Mouse (Mus musculus) thymus, adult 18-20 months (tissue): ENCODE results near the gene Syt8.

Source experiments
- DNase-seq, 2 experiments: peaks; one replicate each; pipeline ENCODE4 v3.0.0; 2022; ENCODE audit warnings: mixed read lengths in 2 of 2

The Syt8 gene

DNA sequence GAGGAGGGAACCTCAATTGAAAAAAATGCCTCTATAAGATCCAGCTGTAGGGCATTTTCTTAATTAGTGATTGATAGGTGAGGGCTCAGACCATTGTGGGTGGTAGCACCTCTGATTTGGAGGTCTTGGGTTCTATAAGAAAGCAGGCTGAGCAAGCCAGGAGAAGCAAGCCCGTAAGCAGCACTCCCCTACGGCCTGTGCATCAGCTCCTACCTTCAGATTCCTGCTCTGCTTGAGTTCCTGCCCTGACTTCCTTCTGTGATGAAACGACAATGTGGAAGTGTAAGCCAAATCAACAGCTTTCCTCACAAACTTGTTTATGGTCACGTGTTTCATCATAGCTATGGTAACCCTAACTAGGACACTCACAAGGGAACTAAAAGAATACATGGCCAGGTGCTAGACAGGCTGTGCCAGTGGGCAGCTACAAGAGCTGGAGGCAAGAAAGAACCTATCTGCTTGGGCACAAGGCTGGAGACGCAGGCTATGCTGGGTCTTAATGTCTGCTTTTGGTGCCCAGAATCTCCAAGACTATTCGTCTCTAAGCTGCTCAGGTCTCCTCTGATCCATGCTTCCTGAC lies 14.5 kb downstream of the Syt8 start:
- peak in 1 of 2 experiments; percentile 0 for DNase-seq

- DNase-seq = peak in 1 of 2 experiments; percentile 0
Measured at GRCm38 (mm10) chr7:142454706-142455105, 20.1 kb downstream of the Syt8 start.

- peak in 1 of 2 experiments; percentile 1 for DNase-seq
Measured at GRCm38 (mm10) chr7:142455251-142455650, 20.6 kb downstream of the Syt8 start.

DNA sequence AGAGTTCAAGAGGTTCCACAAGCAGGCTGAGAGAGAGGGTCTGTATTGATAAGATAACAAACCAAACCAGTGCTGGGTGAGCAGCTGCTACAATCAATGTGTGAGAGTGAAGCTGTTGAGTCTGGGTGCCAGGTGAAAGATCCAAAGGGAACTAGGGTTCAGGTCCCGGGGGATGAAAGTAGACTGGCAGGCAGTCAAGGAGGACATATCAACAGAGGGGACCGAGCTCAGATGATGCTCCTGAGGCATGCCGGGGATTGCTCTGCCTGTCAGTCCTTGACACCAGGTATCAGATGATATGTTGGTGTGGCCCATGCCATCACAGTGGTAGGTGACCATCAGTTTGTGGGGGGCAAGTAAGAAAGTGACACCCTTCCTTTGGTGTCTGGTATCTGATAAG lies 22.2 kb downstream of the Syt8 start:
- DNase-seq = peak; percentile 7

DNA sequence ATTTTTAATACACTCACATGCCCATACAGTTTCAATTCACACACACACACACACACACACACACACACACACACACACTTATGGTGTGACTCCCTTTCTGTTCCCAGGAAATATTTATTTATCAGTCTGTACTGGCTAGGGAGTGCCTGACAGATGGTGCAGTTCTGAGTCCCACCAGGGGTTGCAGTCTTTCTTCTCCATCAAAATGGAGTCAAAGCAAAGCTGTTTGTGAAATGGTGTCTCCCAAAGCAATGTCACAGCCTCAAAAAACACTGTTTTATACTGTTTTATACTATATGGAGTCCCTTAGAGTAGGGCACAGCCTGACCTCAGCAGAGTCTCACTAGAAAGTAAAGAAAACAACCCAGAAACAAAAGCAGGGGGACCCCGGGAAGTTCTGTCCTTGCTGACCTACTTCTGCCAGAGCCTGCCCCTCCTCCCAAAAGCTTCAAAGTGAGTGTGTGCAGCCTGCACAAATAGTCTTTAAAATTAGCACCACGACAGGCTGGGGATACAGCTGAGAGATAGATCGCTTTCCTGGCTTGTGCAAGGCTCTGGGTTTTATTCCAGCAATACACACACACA lies 22.7 kb downstream of the Syt8 start:
- peak; percentile 51 to 69 for DNase-seq

DNA sequence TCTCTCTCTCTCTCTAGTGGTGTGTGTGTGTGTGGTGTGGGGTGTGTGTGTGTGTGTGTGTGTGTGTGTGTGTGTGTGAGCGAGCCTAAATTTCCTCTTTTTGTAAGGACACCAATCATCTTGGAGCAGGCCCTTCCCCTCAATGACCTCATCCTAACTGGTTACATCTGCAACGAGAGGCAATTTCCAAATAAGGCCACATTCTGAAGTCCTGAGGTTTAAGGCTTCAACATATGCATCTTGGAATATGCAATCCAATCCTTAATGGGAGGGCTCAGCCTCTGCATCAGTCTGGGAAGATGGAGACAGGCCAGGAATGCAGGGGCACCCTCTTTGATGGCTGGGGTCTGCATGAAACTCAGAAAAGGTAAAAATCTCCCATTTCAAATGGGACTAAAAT lies 23.4 kb downstream of the Syt8 start:
- DNase-seq = peak; percentile 0 to 6

GRCm38 (mm10) chr7:142458676-142459298 lies 24.1 kb downstream of the Syt8 start:
- peak; percentile 0 to 3 for DNase-seq

DNA sequence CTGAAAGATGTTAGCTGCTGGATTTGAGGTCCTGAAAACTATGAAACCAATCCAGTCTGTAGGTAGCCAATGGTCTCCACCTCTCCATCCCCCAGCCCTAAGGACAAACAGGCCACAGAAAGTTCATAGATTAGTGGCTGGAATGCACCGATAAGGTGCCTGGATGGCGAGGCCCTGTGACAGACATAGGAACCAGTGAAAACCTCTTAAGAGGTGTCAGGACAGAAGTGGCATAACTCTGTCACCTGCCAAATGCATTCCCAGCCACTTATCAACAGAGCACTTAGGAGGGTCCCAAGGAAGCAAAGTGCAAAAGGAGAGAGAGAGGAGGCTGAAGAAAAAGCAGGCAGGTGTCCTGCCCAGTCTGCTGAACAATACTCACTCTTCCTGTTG lies 24.6 kb downstream of the Syt8 start:
- DNase-seq = peak in 1 of 2 experiments; percentile 0

DNA sequence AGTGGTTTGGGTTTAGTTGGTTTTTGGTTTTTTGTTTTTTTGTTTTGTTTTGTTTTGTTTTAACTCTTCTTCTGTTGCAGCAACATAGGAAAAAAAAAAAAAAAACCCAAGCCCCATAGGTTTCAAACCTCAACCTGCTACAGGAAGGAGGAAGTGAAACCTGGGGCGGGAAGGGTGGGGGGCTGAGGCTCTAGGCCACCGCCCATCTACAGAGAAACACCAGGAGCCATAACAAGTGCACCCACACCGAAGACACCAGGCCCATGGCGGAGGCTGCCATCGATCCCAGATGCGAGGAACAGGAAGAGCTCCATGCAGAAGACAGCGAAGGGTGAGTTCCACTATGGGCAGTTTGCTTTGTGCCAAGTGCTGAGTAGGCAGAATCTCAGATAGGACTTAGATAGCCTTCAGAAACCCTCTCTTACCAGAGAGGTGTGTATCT lies 26.0 kb downstream of the Syt8 start, which contains the start of gene Lsp1:
Gene Lsp1, plus strand, starts transcription at position 174 of the 442 bp plus-strand sequence.
- DNase-seq = peak; percentile 23 to 49

DNA sequence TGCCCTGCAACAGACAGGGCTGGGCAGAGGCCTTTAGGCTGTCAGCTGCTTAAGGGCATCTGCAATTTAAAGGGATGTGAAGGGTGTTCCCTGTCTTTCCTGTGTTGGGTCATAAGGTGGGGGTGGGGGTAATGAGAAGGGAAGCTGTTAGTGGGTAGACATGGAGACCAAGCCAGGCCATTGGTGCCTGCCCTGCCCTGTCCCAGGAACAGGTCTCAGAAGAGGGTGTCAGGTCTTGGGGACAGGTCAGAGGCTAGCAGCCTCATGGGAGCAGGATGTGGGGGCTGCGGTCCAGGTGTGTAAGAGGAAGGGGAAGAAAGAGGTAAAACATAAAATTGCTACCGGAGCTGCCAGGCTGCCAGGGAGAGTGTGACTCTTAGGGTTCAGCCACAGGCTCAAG lies 26.8 kb downstream of the Syt8 start:
- peak; percentile 32 to 62 for DNase-seq

DNA sequence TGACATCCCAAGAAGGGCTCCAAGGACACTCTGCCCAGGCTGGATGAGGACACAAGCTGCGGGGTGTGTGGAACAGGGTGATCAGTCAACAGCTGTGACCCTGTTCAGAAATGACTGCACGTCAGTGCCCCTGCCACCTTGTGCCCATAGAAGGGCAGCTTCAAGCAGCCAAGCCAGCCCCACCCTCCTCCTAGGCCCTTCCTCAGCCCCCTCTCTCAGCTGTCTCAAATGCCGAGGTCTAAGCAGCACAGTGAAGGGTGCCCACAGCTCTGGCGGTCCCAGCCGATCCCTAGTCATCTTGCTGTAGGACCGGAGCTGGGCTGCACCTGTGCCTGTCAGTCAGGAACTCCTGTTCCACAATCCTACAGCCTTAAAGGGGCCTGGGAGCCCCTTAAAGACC lies 27.5 kb downstream of the Syt8 start:
- peak in 1 of 2 experiments; percentile 26 for DNase-seq

DNA sequence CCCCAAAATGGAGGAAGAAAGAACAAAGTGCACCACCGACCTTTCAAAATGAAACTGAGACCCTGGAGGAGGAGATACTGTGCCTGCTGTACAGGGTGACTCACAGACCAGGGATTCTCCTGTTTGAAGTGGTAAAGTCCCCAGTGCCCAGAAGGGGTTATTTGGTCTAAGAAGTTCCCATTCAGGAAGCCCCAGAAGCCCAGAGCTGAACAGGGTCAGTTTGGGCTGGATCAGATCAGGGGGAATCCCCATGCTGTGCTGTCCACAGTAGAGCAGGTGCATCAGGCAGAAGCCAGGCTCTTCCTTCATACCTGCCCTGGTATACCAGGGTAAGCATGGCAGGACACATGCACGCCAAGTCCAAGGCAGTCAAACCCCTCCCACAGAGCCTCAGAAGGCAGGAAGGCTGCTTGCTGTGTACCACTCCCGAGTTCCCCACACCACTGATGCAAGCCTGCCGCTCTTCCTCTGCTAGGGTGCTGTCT lies 28.0 kb downstream of the Syt8 start:
- peak in 1 of 2 experiments; percentile 21 for DNase-seq

DNA sequence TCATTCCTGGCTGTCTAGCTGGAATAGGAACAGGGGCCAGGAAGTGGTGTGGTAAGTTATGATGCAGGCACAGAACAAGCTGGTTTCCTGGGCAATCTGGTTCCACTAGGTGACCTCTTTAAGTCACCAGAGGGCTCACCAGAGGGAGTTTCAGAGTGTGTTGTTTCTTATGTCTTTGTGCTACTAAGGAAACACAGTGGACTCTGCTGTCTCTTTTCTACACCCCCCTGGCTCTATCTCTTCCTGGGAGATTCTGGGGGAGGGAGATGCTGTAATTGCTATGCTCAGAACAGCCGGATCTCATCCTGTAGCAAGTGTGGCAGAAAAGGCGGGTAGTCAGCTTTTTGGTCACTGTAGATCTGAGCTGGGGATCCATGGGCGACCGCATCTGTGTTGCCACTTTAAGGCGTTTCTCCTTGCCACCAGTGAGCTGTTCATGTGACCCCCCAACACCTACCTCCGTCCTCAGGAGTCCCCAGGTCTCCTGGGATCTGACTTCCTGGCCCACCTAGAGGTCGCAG lies 35.6 kb downstream of the Syt8 start:
- no peak for DNase-seq

DNA sequence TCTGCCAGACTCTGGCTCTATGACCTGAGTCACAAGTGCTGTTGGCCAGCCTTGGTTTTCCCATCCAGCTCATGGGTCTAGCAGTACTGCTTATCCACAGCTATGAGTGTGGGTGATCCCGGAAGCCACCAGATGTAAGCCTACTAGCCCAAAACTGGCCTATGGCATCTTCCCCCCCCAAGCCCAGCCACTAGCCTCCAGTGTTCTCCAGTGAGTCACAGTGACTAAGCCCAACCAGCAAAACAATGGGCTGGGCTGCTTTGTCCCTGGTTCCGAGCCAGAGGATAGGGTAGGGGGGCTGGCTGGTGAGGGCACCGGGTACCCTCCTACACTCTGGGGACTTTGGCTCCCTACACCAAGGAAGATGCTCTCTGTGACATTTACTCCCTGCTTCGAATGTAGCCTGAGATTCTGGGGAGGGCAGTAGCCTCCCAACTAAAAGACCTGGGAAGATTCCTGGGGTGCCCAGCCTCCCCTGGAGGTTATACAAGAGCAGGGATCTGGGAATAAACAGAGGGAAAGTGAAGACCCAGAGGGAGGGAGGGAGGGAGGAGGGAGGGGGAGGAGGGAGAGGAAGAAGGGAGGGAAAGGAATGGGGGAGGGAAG lies 36.3 kb downstream of the Syt8 start:
- no peak for DNase-seq

DNA sequence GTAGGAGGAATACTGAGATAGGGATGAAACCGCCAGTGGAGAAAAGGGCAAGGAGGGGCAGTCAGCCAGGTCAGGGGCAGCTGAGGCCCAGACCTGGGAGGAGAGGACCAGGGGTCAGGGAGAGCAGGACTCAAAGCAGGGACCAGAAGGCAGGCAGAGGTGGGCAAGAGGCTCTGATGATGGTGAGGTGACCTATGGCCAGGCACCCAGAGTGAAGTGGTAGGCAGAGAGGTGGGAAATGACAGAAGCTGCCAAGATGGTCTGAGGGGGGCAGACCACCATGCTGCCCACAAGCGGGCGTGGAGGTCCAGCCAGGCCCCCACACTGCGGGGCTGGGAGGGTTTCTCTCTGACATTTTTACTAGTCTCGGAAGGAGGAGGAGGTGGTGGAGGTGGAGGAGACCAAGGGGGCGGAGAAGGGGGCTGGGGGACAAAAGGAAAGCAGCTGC lies 36.8 kb downstream of the Syt8 start:
- DNase-seq = no peak

GRCm38 (mm10) chr7:142471884-142472570 lies 37.4 kb downstream of the Syt8 start:
- DNase-seq = no peak

- DNase-seq = peak in 1 of 2 experiments; percentile 0
Measured at GRCm38 (mm10) chr7:142472936-142473335, 38.3 kb downstream of the Syt8 start.

GRCm38 (mm10) chr7:142473476-142473875 lies 38.8 kb downstream of the Syt8 start:
- DNase-seq = no peak

GRCm38 (mm10) chr7:142474799-142475198 lies 40.1 kb downstream of the Syt8 start:
- peak in 1 of 2 experiments; percentile 6 for DNase-seq

- peak in 1 of 2 experiments; percentile 0 for DNase-seq
Measured at GRCm38 (mm10) chr7:142475641-142476040, 41.0 kb downstream of the Syt8 start.

GRCm38 (mm10) chr7:142476271-142476670 lies 41.6 kb downstream of the Syt8 start:
- DNase-seq = no peak

GRCm38 (mm10) chr7:142476795-142477452 lies 42.3 kb downstream of the Syt8 start:
- DNase-seq = peak in 1 of 2 experiments; percentile 1
